Mouse (Mus musculus): ENCODE measurements around the gene Tbkbp1. TPM values are rescaled to one million over a fixed set of nuclear protein-coding genes. Genes with fewer than 3 reads are reported as not detected.

The Tbkbp1 gene
- 1.0 and 1.9 TPM in 2 replicates for total RNA-seq (2014; rRNA removed)
- 6.1 and 6.4 TPM in 2 replicates for polyA plus RNA-seq (2012; rRNA removed)

- Histone ChIP-seq H3K79me2 (ENCODE audit: control insufficient read depth, insufficient read depth, low read length) (no peaks in the 10 kb centered on the region; the same call in 1 of the 2 replicates), H3K27me3 (ENCODE audit: control insufficient read depth, insufficient read depth, low read length) (peaks cover 8% of the 10 kb centered on the region), H3K36me3 (ENCODE audit: control insufficient read depth, insufficient read depth, low read length) (no peaks in the 10 kb centered on the region), H3K4me3 (ENCODE audit: insufficient read depth, low read depth, low read length) (peak within 1 kb of the TSS; percentile 88), H3K27ac (replicated peaks; ENCODE audit: insufficient read depth, low read depth, low read length) (peak within 1 kb of the TSS; percentile 78), H3K4me1 (ENCODE audit: control insufficient read depth, insufficient read depth, low read length) (peaks cover 2% of the 10 kb centered on the region; the same call in 1 of the 2 replicates), H3K9ac (ENCODE audit: low read depth, low read length) (peak within 1 kb of the TSS; percentile 78)
- 2% methylated on average over 30 of the region's 64 CpGs for WGBS
- TF ChIP-seq POLR2A (IDR thresholded peaks at IDR 0.05; ENCODE audit: extremely low read depth, insufficient read depth, low read length) (no peak), CTCF (IDR thresholded peaks at IDR 0.05; ENCODE audit: low read depth, low read length) (no peak)
- no peak for DNase-seq (ENCODE audit: extremely low read depth, low read depth, low spot score)
These were observed at the start of gene Tbkbp1 for GRCm38 (mm10) chr11:97151343-97151801. Tbkbp1 (minus strand) TSS chr11:97151495.

- no peaks in the 10 kb centered on the region for H3K27me3 ChIP-seq (ENCODE audit: control insufficient read depth, insufficient read depth, low read length)
- no peak overlapping the region for H3K27ac ChIP-seq (replicated peaks; ENCODE audit: insufficient read depth, low read depth, low read length)
- TF ChIP-seq CTCF (IDR thresholded peaks at IDR 0.05; ENCODE audit: low read depth, low read length) (no peak), POLR2A (IDR thresholded peaks at IDR 0.05; ENCODE audit: extremely low read depth, insufficient read depth, low read length) (no peak)
- peak; percentile 74 for DNase-seq (ENCODE audit: extremely low read depth, low read depth, low spot score)
- H3K4me1 ChIP-seq (ENCODE audit: control insufficient read depth, insufficient read depth, low read length) = no peaks in the 10 kb centered on the region; the same call in 1 of the 2 replicates
- no peaks in the 10 kb centered on the region for H3K79me2 ChIP-seq (ENCODE audit: control insufficient read depth, insufficient read depth, low read length)
- no peak overlapping the region for H3K9ac ChIP-seq (ENCODE audit: low read depth, low read length)
- H3K4me3 ChIP-seq (ENCODE audit: insufficient read depth, low read depth, low read length) = no peak overlapping the region
- 16% methylated on average over 6 of the region's 6 CpGs for WGBS
- H3K36me3 ChIP-seq (ENCODE audit: control insufficient read depth, insufficient read depth, low read length) = no peaks in the 10 kb centered on the region
These were observed 48.2 kb upstream of the Tbkbp1 start for GRCm38 (mm10) chr11:97199519-97199918.

- no peak for DNase-seq (ENCODE audit: extremely low read depth, low read depth, low spot score)
- H3K36me3 ChIP-seq (ENCODE audit: control insufficient read depth, insufficient read depth, low read length) = no peaks in the 10 kb centered on the region
- WGBS = 38% methylated on average over 5 of the region's 5 CpGs
- no peak overlapping the region for H3K4me3 ChIP-seq (ENCODE audit: insufficient read depth, low read depth, low read length)
- no peak overlapping the region for H3K9ac ChIP-seq (ENCODE audit: low read depth, low read length)
- no peaks in the 10 kb centered on the region for H3K27me3 ChIP-seq (ENCODE audit: control insufficient read depth, insufficient read depth, low read length)
- TF ChIP-seq CTCF (IDR thresholded peaks at IDR 0.05; ENCODE audit: low read depth, low read length) = peak; percentile 83
- TF ChIP-seq POLR2A (IDR thresholded peaks at IDR 0.05; ENCODE audit: extremely low read depth, insufficient read depth, low read length) = no peak
- no peaks in the 10 kb centered on the region for H3K79me2 ChIP-seq (ENCODE audit: control insufficient read depth, insufficient read depth, low read length)
- H3K27ac ChIP-seq (replicated peaks; ENCODE audit: insufficient read depth, low read depth, low read length) = no peak overlapping the region
- no peaks in the 10 kb centered on the region; the same call in 1 of the 2 replicates for H3K4me1 ChIP-seq (ENCODE audit: control insufficient read depth, insufficient read depth, low read length)
These were observed 47.3 kb upstream of the Tbkbp1 start for GRCm38 (mm10) chr11:97198601-97199000.

GRCm38 (mm10) chr11:97197021-97197420, 45.7 kb upstream of the Tbkbp1 start:
- no peak for DNase-seq (ENCODE audit: extremely low read depth, low read depth, low spot score)
- H3K4me3 ChIP-seq (ENCODE audit: insufficient read depth, low read depth, low read length) = no peak overlapping the region
- no peaks in the 10 kb centered on the region for H3K27me3 ChIP-seq (ENCODE audit: control insufficient read depth, insufficient read depth, low read length)
- TF ChIP-seq CTCF (IDR thresholded peaks at IDR 0.05; ENCODE audit: low read depth, low read length) (no peak), POLR2A (IDR thresholded peaks at IDR 0.05; ENCODE audit: extremely low read depth, insufficient read depth, low read length) (no peak)
- H3K27ac ChIP-seq (replicated peaks; ENCODE audit: insufficient read depth, low read depth, low read length) = no peak overlapping the region
- no peaks in the 10 kb centered on the region; the same call in 1 of the 2 replicates for H3K4me1 ChIP-seq (ENCODE audit: control insufficient read depth, insufficient read depth, low read length)
- no peaks in the 10 kb centered on the region for H3K79me2 ChIP-seq (ENCODE audit: control insufficient read depth, insufficient read depth, low read length)
- no peaks in the 10 kb centered on the region for H3K36me3 ChIP-seq (ENCODE audit: control insufficient read depth, insufficient read depth, low read length)
- no peak overlapping the region for H3K9ac ChIP-seq (ENCODE audit: low read depth, low read length)
- WGBS = 86% methylated on average over 8 of the region's 8 CpGs

GRCm38 (mm10) chr11:97196541-97196940, 45.2 kb upstream of the Tbkbp1 start:
- 86% methylated on average over 12 of the region's 12 CpGs for WGBS
- no peak for DNase-seq (ENCODE audit: extremely low read depth, low read depth, low spot score)
- no peak overlapping the region for H3K9ac ChIP-seq (ENCODE audit: low read depth, low read length)
- H3K27me3 ChIP-seq (ENCODE audit: control insufficient read depth, insufficient read depth, low read length) = no peaks in the 10 kb centered on the region
- TF ChIP-seq POLR2A (IDR thresholded peaks at IDR 0.05; ENCODE audit: extremely low read depth, insufficient read depth, low read length) = no peak
- no peak for TF ChIP-seq CTCF (IDR thresholded peaks at IDR 0.05; ENCODE audit: low read depth, low read length)
- H3K27ac ChIP-seq (replicated peaks; ENCODE audit: insufficient read depth, low read depth, low read length) = no peak overlapping the region
- H3K36me3 ChIP-seq (ENCODE audit: control insufficient read depth, insufficient read depth, low read length) = no peaks in the 10 kb centered on the region
- H3K4me1 ChIP-seq (ENCODE audit: control insufficient read depth, insufficient read depth, low read length) = no peaks in the 10 kb centered on the region; the same call in 1 of the 2 replicates
- H3K79me2 ChIP-seq (ENCODE audit: control insufficient read depth, insufficient read depth, low read length) = no peaks in the 10 kb centered on the region
- H3K4me3 ChIP-seq (ENCODE audit: insufficient read depth, low read depth, low read length) = no peak overlapping the region

GRCm38 (mm10) chr11:97192621-97192951, 41.3 kb upstream of the Tbkbp1 start:
- Histone ChIP-seq H3K4me1 (ENCODE audit: control insufficient read depth, insufficient read depth, low read length) (no peaks in the 10 kb centered on the region), H3K36me3 (ENCODE audit: control insufficient read depth, insufficient read depth, low read length) (no peaks in the 10 kb centered on the region), H3K27ac (replicated peaks; ENCODE audit: insufficient read depth, low read depth, low read length) (no peak overlapping the region), H3K79me2 (ENCODE audit: control insufficient read depth, insufficient read depth, low read length) (no peaks in the 10 kb centered on the region), H3K9ac (ENCODE audit: low read depth, low read length) (no peak overlapping the region), H3K4me3 (ENCODE audit: insufficient read depth, low read depth, low read length) (no peak overlapping the region), H3K27me3 (ENCODE audit: control insufficient read depth, insufficient read depth, low read length) (no peaks in the 10 kb centered on the region)
- TF ChIP-seq CTCF (IDR thresholded peaks at IDR 0.05; ENCODE audit: low read depth, low read length) = no peak
- TF ChIP-seq POLR2A (IDR thresholded peaks at IDR 0.05; ENCODE audit: extremely low read depth, insufficient read depth, low read length) = no peak
- no peak for DNase-seq (ENCODE audit: extremely low read depth, low read depth, low spot score)
